Mouse (Mus musculus) cerebellum, adult (tissue): ENCODE data around the gene Cygb.
"Not testable (repeated sequence)": the region's sequence is repeated elsewhere in the genome, so short reads cannot be mapped to it uniquely, and the experiment has no call there.

Source experiments
- ATAC-seq: cut with Nextera tagmentation; 2 replicates; pipeline ENCODE4 v1.9.2; 2017; ENCODE audit warnings: mild to moderate bottlenecking, moderate library complexity, mixed read lengths; ENCODE audit not compliant: insufficient number of reproducible peaks, low FRiP score, low TSS enrichment

Gene Cygb

DNA sequence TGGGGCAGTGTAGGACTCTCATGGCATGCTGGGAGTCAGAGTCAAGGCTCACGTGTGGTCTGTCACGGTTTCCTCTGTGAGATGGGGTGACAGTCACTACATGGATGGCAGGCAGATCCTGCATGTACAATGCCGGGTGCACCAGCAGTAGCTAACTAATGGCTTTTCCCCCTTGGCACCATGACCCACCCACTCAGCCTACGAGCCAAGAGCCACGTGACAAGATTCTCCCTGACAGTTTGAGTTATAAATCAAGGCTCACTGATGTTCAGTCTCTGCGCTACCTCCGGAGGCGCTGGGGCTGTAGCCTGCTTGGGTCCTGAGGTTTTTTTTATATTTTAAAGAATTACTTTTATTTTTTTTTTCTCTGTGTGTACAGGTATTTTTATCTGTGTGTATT, 34.6 kb downstream of the Cygb start:
- ATAC-seq, result no peak

DNA sequence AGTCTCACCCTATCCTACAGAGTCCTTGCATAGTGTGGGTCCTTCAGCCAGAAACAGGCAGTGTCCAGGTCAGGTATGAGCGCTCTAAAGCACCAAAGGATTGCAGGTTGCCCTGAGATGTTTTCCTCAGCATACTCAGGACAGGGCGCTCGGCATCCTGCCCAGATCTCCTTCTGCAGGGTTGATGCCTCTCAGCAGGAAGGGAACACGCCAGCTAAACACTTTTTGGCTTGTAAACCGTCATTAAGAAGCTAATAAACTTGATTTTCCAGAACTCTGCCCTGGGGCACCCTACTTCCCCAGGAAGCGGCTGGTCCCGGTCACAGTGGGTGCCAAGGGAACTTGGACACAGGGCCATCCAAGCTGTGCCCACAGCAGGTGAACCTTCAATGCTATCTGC, 35.0 kb downstream of the Cygb start:
- no peak for ATAC-seq

DNA sequence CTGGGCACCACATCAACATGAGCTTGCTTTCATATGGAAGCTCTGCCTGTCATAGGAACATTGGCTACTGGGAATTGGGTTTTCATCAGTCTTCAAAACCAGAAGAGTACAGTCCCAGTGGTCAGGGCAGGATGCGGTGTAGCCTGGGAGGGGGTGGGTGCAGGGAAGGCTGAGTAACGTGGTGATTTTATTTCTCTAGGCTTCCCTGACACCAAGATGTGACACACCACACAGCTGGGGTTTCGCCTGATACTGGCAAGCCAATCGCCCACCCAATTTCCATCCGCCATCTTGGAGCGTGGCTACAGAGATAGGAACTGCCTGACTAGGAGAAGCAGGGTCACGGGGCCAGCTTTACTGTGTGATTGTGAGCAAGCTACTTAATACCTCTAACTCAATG, 35.4 kb downstream of the Cygb start:
- ATAC-seq, result no peak

DNA sequence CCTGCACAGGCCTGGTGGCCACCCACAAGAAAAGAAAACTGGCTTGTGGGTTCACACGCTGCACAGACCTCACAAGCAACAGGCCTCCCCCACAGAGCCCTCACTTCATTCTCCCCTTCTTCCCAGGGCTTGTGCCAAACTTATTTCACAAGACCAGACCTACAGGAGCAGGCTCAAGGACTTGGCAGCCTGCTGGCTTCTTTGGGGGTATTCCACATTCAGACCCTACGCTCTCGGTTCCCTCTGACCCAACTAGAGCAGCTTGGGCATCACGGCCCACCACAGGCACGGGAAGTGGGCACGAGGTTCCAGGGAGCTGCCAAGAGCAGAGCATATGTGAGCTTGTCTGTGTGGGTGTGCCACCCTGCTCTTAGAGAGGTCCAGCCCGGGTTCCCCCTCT, 36.5 kb downstream of the Cygb start:
- no peak for ATAC-seq

DNA sequence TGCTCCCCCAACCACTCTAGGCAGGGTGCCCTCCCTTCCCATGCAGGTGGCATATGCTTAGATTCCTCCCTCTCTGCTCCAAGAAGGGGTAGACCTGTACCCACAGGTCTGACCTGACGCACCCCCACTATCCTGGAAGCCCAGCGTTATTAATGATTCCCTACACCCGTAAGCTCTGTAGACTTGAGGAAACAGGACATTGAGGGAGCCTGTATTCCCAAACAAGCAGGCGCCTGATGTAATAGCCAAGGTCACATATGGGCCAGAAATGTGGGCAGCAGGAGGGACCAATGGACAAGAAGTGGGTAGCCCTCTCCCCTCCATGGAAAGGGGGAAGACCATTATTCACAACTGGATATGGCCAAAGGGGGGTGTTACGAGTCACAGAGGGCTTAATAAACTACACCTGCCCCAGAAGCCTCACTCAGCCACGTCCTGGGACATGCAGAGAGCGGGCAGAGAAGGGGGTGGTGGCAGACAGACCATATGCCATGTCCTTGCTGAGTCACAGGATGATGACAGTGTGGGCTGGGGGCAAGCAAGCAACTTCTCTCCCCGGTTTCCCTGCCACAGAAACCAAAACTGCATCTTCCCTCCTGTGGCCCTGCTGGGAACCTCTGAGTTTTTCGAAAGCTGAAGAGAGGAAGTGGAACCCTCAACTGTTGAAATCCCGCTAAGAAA, 37.5 kb downstream of the Cygb start:
- ATAC-seq, result no peak

DNA sequence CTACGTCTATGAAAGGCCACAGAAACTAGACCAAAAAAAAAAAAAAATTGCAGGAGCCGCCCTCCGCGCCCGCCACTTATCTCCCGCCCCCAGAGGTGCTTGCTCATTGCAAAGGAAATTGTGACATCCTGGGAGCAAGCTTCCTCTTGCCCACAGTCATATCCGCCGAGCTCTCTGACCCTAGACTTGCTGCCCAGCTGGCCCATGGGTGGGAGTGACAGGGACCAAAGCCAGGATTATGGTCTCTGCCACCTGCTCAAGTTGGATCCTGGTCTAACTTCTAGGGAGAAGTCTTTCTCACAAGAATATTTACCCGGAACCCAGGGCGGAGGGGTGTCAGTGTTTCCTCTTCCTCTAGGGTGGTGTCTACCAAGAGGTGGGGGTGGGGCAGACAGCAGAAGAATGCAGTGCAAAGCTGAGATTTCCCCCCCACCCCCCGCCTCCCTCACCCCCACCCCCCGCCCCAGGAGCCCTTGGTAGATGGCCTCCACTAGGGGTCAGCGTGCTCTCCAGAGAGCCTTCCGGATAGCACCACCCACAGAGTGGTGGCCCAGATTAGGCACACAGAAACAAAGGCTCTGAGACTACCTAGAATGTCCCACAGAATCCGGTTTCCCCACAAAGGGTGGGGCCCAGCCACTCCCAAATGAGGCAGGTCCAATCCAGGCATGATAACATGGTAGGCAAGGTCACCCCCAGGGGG, 38.2 kb downstream of the Cygb start:
- ATAC-seq, result no peak

DNA sequence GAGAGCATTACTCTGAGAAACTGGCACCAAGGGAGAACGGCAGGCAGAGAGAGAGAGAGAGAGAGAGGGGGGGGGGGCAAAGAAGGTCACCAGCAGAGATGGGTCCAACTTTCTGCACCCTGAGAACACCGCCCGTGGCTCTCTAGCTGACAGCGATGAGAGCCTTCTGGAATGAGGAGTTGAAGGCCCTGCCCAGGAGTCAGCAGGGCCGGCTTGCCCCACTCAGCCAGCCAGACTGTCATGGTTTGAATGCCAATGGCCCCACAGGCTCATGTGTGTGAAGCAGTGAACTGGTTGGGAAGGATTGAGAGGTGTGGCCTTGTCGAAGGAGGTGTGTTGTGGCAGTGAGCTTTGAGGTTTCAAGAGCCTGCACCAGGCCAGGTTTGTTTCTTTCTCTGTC, 40.9 kb downstream of the Cygb start:
- ATAC-seq, result no peak

DNA sequence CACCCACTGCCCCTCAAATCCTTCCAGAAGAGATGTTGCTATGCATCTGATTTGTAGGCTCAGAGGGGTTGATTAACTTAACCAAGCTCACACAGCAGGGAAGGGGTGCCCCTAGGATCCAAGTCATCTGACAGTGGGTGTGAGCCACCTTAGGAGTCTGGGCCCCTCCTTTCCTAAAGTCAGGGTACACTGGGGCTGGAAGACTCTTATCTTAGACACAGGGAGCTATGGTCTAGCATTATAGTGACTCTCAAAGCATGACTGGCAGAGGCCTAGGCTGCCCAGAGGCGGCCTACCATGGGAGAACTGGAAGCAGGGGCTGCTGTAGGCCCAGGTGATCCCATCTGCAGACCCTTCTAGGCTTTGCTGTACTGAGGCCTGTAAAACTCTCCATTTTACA, 41.6 kb downstream of the Cygb start:
- ATAC-seq, result no peak

DNA sequence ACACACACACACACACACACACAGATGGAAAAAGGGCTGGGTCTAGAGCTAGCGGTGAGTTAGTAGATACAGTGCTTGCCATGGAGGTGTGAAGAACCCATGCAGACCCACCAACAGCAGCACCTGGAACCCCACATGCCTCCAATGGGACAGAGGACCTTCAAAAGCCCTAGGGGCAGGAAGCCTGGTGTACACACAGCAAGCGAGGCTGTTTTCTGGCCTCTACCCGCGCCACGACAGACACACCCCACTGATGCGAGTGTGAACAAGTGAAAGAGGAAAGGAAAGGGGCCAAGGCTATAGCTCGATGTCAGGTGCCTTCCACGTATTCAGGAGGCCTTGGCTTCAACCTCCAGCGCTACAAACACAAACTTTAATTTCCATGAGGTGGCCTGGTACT, 42.2 kb downstream of the Cygb start:
- ATAC-seq, result no peak

DNA sequence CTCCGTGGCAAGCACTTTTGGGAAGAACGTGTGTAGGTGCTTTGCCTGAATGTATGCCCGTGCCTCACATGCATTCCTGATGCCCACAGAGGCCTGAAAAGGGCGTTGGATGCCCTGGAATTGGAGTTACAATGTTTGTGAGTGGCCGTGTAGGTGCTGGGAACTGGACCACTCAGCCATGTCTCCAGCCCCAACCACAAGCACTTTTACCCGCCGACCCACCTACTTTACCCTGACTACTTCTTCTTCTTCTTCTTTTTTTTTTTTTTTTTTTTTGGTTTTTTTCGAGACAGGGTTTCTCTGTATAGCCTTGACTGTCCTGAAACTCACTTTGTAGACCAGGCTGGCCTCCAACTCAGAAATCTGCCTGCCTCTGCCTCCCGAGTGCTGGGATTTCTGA, 42.9 kb downstream of the Cygb start:
- not testable (repeated sequence) for ATAC-seq

DNA sequence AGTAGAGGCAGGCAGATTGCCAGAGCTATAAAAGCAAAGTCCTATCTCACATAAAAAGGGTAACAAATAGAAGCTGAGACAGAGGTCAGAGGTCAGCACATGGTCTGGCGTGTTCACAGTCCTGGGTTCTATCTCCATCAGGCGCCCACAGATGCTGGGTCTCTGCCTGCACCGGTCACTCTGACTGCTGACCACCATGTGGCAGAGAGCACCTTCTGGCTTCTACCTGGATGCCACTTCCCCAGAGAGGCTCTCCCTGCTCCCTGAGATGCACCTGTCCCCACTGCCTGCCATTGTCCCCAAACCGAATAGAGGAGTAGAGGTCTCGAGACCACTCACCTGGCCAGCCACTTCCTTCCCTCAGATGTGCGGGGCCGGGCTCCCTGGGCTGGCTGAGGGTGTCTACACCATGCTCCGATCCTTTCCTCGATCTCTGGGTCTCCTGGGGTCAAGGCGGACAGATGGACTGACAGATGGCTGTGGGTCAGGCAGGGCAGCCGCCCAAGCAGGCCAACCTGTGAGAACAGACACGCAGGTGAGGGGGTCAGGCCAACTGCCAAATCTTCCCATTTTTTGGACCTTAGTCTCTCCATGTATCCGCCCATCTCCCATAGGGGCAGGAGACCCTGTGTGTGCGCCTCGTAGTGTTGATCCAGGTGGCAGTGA, 44.0 kb downstream of the Cygb start:
- peak; percentile 78; the same call in 1 of the 2 replicates for ATAC-seq

DNA sequence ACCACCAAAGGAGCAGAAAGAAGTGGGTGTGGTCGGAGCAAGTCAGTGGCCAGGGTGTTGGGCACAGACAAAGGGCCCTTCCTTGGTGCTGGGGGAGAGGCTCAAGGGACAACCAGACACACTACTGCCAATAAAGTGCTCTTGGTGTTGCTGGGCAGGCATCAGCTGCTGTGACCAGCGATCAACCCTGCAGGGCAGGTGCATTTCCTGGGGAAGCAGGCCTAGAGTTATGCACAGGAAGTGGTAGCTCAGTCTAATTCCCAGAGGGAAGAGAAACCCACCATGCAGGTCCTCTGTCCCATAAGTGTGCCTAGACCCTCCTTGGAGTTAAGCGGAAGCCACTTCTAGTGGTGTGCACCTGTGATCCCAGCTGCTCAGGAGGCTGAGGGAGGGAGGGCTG, 46.4 kb downstream of the Cygb start:
- ATAC-seq, result no peak

DNA sequence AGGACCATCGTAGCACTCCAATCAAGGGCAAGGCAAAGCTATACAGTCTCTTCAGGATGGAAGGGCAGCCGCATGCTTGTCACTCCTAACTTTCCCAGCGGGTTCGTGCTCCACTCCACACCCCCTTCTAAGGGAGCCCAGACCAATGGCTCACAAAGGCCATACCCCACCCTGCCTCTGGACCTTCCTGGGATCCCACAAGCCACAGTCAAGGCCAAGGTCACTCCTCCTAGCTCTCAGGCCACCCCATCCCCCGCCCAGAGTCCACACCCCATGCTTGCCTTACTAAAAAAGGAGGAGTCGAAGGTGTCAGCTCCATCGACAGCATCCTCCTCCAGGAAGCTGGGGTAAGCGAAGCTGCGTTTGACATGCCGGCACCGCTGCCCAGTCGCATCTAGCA, 50.0 kb downstream of the Cygb start:
- ATAC-seq, result no peak

DNA sequence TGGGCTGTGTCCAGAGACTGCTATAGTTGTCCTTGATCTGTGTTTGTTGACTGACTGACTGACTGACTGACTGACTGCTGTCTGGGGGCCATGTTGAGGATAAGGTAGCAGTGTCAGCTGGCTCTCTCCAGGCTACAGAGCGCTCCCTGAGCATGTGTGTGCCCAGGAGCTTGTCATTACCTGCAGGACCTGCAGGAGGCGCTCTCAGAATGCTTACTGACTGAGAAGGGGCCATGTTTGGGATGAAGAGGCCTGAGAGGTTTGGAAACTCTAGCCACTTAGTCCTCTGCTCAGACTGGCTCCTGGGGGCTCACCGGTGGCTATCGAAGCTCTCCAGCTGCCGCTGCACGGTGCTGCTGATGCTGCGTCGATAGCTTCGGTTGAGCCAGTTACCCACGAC, 50.8 kb downstream of the Cygb start:
- no peak for ATAC-seq

DNA sequence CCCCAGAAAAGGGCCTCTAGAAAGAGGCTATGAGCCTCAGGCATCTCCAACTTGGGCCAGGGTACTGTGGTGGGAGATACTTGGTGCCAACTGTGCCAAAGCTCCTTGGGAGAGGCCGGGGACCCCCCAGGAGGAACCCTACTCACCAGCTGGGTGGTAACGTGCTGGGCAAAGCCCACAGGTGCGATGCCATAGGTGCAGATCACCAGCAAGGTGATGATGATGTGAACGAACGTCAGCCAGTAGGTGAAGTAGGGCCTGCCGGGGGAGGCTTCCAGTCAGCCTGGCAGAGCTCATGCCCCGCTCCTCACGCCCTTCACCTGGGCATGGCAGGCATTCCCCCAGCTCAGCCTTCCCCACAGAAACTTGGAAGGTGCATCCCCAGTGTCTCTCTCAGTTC, 52.1 kb downstream of the Cygb start:
- ATAC-seq, result no peak

DNA sequence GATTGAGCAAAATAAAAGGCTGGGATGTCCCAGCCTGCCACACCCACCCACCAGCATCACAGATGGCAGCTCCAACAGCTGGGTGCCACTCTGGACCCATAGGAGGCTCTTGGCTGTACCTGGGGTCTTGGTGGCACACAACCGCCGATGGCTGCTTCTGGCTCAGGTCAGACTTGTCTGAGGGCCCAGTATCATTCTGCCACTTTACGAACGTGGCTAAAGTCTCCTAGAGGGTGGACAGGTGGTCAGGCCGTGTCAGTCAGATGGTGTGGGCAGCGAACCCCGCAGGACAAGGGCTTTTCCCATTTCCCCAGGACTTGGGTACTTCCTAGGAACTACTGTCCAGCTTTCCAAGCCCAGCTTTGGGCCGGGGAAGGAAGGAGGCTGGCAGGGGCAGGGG, 52.9 kb downstream of the Cygb start:
- no peak for ATAC-seq

DNA sequence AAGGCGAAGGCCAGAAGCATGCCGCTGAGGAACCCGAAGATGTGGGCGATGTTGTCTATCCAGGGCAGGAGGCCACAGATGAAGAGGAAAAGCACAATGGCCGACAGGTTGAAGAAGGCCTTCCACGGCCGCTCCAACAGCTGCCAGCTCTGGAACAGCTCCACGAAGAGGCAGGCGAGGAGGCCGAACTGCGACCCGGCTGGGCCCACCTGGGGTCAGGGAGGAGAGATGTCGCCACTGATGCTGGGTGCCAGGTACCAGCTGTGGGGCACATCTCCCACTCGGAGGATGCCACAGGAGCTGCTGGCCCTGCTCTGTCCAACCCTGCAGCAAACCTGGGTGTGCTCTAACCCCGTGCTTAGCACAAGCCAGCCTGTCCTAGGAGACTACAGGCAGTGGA, 54.9 kb downstream of the Cygb start:
- no peak for ATAC-seq

DNA sequence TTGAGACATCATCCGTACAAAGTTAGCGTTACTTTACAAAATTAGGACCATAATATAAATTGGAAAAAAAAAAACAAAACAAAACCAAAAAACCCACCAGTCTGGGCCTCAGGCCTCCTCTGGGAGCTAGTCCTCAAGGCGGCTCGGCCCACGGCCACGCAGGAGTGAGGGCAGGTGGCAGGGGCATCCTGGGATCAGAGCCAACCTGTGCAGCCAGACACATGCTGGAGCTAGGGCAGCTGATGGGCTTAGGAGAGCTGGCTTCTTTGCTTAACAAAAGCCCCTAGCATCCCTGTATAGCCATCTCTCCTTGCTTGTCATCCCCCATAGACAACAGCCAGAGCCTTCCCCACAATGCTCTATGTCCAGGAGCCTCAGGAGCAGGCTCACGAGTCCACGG, 55.9 kb downstream of the Cygb start:
- ATAC-seq, result no peak

DNA sequence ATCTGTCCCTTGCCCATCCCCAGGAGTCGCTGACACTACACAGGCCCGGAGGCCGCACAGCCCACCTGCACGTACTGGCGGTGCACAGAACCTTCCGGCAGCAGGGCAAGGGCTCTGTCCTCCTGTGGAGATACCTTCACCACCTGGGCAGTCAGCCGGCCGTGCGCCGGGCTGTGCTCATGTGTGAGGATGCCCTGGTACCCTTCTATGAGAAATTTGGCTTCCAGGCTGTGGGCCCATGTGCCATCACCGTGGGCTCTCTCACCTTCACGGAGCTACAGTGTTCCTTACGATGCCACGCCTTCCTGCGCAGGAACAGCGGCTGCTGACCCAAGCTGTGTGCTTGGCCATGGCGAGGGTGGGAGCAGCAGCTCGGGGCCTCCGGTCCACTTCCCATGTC, 57.3 kb downstream of the Cygb start:
- ATAC-seq, result no peak
